Mouse (Mus musculus) frontal cortex, adult (tissue): ENCODE measurements at regions not wholly inside any gene's neighbourhood (a gene's known extent, or its start where the extent isn't known, plus 50 kb on each side); places are given as distances from the start of the nearest gene placed in this dataset.
A peak's percentile ranks its signal among the peaks of the same experiment; 100 is the strongest.

ENCODE experiments used
- ATAC-seq: cut with Nextera tagmentation; 2 replicates; pipeline ENCODE4 v1.9.2; 2017; ENCODE audit warnings: mild to moderate bottlenecking, moderate library complexity, mixed read lengths; ENCODE audit not compliant: low TSS enrichment

DNA sequence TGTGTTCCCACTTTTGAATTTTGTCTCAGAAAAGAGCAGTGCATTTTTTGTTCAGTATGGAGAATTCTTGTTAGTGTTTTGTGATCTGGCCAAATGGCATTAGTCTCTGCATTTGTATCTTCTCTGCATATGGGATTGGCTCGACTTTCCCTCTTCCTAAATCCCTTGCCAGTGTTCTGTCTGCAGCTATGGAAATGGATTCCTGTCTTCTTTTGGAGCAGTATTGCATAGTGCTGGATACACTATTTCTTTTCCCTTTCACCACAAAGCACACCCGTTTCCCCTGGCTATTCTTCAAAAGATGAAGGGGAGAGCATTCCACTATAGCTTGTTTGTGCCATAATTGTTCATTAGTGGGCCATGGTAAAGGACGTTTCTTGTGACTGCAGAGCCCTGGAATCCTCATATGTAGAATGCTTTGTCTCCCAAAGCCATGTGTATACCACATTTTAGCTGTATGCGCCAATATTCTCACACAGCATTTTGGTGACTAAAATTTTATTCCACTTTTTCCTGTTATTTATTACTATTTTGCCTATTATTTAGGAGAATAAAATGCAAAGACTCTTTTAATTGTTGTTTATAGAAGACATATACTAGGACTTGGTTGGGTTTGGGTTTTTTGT, 197.8 kb downstream of the Hs3st1 start:
- ATAC-seq, result no peak

DNA sequence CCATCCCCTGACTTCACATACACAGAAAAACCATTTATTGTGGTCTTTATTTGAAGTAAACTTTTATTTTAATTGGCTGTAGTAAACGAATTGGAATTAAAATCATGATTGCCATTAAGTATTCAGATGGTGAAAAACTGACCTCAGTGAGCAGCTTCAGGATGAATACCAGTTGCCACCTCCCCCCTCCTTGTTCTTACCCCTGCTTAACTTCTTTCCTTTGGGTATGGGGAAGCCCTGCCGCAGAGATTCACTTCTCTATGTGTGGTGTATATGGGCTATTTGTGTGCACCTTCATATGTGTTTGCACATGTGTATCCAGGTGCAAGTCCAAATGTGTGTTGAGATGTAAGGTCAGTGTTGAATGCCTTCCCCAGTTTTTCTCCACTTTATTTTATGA, 218.2 kb downstream of the Hs3st1 start:
- no peak for ATAC-seq

DNA sequence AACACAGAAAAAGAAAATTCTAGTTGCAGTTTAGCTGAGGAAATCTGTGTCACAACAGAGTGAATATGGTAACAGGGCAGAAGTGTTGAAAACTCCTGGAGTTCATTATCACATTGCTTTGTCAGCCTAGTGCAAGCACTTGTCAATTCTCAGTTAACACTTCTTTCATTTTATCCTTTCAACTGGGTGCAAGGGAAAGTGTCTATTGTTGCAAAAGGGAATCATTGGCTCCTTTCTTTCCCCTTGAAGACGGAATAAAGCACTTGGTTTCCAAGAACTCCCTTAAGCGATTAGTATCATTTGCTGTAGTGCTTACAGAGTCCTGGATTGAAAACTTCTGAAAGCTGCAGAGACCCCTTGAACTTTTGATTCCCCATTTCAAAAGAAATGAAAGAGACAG, 218.9 kb downstream of the Hs3st1 start:
- no peak for ATAC-seq

DNA sequence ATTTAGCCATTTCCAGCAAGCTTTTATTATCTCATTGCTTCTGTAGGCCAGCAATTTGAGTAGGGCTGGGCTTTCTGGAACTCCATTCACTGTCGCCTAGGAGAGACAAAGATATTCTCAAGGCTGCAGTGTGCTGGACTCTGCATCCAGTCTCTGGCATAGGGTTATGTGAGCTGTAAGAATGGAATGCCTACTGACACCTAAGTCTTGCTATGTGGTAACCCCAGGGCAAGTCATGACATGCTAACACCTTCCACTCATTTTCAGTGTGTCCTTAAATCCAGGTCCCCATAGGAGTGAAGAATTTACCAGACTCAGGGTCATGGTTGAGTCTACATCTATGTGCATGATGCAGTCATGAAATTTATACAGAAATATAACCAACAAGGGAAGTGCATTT, 245.0 kb downstream of the Hs3st1 start:
- no peak for ATAC-seq

DNA sequence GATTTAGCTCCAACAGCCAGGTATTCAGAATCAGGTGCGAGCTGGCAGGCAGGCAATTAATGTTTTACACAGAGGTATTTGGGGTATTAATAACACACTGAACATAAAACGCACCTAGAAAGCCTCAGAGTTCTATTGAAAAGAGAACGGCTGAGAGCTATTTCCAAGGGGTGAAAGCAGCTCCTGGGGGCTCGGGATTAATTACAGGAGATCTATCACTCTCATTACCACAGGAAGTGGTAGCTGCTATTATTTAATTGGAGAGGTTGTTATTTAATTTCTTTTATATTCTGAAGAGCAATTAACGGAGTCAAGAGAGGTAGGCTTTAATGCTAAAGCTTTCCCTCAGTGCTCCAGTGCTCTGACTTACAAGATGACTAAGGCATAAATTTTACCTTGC, 272.5 kb downstream of the Hs3st1 start:
- ATAC-seq, result no peak

DNA sequence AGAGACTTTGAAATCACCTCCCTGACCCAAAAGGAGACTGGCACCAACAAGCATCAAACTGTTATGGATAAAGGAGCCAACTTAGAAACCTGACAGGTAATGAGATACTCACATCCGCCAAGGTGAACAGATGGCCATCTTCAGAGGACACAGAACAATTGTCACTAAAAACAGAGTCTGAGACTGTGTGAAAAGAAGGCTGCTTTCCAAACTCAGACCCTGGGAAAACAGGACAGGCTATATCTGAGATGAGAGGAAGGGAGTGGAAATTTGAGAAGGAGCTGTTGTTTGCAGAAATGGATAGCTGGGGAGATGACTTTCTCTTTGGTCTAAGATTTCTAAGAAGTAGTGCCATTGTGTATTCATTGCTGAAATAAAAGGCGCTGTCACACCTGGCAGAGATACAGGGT, 297.2 kb downstream of the Hs3st1 start:
- ATAC-seq, result peak; percentile 62; the same call in 1 of the 2 replicates

DNA sequence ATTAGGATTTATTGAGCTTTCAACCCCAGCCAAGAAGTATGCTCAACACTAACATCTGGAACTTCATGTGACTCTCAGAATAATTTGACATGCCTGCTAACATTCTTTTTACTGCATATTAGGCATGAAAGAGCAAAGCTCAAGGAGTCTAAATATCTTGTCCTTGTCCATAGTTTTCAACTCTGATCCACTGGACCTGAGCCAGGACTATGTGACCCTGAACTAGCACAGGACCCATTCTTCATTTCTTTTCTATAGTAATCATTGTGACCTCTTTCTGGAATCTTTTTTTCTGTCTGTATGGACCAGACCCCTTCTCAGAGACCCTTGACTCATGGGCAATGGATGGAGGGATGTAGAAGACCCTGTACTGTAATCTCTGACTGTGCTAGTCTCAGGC, 301.6 kb downstream of the Hs3st1 start:
- no peak for ATAC-seq

DNA sequence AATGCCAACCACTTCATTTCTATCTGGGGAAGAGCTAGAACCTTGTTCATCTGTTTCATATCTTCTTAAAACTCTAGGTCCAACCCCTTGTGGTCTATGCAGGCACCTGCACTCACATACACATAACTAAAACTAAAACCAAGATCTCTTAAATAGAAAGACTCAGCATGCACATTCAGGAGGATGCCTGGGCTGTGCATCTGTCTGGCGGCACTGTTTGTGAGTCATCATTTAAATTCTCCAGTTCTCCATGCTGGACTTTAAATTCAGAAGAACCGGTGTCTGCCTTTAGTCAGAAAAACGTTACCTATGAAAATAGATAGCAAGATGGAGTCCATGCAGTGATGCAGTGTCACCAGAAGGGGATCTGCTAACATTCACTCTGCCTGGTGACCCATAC, 314.5 kb downstream of the Hs3st1 start:
- peak; percentile 92 for ATAC-seq

DNA sequence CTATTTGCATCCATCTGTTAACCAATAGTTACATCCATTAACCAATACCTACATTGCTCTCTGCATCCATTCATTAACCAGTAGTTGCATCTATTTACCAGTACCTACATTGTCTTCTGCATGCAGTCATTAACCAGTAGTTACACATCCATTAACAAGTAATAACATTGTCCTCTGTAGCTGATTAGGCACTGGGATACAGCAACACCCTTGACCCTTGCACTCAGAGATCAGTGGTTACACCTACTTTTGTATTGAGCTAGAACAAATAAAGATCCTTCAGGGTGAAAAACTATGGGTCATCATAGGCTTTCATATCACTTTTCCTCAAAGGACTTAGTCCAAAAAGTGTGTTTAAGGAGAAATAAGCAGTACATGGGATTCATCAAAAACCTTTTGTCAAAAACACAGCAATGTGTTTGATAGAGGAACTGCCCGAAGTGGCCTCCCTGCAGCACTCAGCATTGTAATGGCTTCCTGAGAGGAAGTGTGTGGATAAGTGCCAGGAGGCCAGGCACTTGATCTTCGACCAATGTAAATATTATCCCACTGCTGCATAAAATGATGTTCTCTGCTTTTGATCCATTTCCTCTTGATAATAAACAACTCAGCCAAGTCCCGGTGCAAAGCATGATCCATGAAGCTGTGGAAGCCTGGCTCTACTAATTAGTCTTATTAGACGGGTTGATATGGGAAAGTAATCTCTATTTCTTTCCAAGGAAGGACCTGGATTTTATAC, 317.6 kb downstream of the Hs3st1 start:
- no peak; the same call in 1 of the 2 replicates for ATAC-seq

DNA sequence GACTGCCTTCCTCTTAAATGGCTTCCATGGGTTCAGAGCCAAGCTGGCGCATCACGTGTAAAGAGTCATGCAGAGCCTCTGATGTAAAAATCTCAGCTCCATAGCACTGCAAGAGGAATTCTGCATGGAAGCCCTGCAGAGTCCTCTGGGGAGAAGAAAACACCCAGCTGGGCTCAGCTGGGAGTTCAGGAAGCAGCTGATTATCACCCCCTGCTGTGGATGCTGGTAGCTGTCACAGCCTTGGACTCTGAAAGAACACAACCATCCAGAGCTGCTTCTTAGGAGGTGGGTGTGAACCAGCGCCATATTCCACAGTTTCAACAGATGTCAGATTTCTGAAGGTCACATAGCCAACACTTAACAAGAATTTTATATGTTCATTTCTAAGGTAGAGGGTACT, 329.2 kb downstream of the Hs3st1 start:
- ATAC-seq, result peak; percentile 52

DNA sequence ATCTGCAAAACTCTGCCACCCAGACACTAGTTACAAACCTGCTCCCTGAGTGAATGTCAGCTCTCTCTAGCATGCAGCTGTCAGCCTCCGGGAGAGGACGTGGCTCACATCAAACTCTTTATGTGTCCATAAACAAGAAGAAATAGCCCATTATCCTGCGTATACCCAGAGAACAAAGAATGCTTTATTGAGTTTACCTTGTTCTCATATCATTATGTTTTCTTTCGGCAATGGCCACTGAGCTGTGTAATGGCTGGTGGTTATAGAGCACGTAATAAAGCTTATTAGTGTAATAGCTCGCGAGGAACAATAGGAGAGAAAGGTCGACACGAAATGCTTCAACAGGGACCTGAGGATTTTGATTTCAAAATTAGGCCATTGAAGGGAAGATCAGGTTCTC, 331.6 kb downstream of the Hs3st1 start:
- ATAC-seq, result no peak

DNA sequence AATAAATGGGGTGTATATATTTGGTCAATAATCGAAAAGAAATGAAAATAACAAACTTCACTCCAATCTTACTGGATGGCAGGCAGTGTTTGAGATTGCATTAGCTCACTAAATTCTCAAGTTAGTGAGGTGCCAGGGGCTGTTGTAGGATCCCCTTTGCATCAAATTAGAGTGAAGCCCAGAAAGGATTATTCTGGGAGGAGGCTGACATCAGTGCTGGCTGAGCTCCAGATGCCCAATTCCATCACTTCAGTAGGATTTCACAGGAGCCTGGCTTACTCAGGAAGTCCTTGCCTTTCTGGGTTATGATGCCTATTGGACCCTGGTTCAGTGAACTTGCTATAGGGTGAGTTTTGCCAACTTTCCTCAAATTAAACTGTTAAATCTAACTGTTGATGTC, 336.5 kb downstream of the Hs3st1 start:
- no peak for ATAC-seq

DNA sequence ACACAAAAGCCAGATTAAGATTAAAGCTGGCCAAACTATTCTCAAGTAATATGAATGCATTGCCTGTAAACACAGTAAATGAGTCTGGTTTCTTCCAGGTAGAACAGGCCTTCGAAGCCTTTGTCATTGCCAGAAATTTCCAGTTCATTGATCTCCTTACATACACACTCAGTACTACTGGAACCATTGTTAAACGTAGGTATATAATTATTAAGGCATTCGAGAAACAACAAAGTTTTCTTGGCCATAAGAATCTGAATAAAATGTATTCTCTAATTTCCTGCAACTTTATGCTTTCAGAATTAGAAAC, 337.5 kb downstream of the Hs3st1 start:
- no peak for ATAC-seq

DNA sequence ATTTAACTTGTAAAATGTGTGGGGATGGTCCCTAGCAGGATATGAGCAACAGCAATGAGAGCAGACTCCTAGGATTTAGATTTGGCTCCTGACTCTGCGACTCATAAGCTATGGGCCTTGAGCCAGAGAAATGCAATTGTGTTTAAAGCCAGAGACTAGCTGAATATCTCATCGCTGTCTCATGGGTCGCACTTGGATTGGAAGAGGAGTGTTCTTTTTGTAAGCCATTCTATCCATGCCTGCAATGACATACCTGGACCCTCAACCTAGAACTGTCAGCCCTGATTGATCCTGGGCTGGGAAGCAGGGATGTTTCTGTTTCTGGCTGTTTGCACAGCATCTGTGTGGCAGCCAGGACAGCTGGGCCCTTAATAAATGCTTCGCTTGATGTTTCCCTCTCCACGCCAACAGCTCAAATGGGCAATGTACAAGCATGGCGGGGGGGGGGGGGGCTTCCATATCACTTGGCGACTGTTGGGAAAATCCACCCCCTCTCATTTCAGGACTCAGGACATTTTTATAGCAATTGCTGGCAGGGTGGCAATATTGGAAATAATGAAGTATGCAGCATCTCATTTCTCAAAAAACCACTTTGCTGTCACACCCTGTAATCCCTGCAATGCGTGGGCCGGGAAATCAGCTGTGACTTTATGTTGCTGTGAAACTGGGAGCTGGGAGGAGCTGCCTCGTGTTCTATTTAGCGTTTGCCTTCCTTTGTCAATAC, 338.0 kb downstream of the Hs3st1 start:
- peak; percentile 75 for ATAC-seq

DNA sequence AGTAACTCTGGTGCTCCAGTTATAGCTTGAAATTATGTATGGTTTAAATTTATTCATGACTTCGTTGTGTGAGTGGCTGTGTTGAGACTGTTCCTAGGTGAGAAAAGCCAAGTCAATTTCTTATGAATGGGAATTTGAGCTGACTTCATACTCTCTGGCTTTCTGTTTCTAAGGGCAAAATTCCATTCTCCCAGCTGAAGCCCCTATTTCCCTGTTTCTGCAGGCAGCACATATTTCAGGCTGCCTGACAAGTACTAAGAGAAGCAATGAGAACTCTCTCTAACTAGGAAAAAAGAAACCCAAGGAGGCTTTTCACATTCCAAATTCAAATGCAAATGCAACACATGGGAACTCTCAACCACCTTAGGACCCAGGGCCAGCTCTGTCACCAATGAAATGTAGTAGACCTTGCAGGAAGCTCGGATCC, 338.7 kb downstream of the Hs3st1 start:
- peak; percentile 62 for ATAC-seq

DNA sequence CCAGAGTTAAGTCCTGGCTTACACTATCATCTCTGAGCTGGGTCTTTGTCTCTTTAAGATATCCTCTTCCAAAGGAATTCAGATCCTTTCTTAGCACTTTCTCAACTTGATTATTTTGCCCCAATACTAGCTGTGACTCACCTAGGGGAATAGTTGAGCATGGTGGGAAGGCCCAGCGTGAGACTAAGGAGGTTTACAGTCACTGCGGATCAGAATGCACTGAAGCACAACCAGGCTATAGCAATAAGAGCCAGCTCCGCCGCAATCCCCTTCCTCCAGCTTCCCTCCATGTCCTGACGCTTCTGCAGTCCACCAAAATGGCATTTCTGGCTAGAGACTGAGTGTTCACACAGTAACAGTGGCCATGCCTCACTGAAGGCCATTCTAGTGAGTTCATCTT, 342.5 kb downstream of the Hs3st1 start:
- ATAC-seq, result no peak

DNA sequence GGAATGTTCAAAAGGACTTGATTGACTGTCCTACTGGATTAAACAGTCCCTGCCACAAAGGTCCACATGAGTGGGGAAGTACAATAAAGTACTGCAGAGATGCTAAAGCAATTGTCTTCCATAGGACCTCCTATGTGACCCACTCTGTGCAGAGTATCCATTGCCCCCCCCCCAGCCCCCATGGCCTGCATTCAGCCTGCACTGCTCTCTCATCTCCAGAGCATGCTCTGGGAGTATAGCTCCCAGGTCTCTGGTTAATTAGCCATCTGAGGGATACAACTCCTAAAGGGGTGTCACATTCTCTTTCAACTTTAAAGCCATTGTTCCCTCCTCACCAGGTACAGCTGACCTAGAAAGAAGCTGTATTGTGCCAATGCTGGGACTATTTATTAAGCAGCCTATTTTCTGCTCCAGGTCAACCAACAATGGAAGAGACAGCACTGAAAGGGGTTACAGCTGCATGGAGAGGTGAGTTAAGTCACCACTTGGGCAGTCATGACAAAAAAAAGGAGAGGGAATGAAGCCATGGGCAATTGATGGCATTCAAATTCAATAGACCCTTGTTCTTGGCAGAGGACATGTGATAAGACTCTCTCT, 364.8 kb downstream of the Hs3st1 start:
- no peak for ATAC-seq

DNA sequence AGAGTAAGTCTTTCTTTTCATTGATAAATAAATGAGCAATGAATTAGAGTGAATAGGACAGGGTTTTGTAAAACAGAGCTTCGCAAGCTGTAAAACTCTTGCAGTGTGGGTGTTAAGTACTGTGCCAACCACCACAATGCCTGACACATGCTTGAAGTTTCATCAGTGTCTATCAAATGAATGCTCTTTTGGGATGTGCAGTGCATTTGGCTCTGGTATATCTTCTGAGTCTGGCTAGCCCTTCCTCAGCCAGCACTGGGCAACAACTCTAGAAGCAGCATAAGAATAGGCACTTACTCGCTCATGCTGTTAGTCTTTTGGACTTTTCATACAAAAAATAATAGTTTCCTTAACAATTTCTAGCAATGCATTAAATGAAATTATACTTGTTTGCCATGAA, 370.9 kb downstream of the Hs3st1 start:
- no peak for ATAC-seq

DNA sequence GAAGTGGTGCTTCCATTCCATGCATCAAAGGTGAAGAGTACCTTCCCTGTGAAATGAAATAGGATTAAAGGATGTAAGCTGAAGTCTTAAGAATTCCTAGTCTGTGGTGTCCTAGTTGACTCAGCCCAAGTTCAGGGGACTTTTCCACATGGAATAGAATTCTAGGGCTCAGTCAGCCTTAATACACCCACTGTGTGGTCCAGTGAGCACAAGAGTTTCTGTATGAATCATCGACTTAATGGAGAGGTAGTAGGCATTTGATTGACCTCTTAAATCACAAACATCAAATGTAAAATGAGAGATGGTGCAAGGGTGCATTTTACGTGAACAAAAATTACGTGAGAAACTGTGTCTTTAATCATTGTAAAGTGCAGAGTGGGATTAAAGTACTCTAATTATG, 381.1 kb downstream of the Hs3st1 start:
- no peak for ATAC-seq

DNA sequence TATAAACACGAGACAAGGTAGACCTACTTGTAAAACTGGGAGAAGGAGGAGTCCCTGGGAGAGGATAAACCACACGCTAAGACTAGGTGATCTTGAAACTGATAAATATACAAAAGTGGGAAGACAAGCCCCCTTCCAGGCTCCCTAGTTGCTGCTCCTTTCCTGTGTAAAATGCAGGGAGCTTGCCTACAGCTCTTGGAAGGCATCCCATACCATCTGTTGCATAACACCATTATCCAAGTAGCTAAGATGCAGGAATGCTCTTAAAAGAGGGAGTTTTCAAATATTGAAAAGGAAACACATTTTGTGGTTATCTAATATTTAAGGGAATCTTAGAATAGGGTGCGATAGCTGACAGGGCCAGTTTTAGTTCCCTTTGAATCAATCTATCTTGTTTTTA, 406.6 kb downstream of the Hs3st1 start:
- peak; percentile 79 for ATAC-seq

DNA sequence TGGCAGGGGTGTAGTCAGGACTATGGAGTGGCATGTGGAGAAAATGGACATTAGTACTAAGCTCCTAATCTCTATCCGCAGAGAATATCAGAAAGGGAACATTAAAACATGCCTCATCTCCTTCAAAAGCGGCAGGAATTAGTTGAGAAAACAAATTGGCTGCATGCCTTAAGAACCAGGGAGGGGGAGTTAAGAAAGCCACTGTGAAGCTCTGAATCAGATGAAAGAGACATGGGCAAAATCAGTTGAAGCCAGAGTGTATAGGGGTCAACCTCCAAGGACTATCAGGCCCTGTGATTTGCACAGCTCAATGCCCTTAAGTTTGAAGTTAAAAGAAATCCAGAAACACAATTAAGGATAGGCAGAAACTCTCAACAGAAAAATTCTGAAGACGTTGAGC, 408.3 kb downstream of the Hs3st1 start:
- ATAC-seq, result no peak

DNA sequence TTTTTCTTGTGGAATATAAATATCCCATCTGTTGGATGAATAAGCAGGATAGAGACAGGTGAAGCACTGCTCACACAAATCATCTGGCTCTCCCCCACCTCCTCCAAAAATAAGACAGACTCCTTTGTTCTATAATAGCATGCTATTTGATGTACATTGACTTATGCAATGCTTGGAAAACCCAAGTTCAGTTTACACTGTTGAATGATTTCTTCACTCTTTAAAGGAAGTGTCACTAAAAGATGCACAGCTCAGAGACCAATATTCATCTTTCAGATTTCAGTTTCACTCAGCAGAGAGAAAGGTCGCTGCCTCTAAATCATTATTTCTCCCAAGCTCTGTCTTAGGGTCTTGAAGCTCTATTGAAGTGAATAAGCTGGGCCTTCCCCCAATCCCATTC, 417.4 kb downstream of the Hs3st1 start:
- ATAC-seq, result no peak

DNA sequence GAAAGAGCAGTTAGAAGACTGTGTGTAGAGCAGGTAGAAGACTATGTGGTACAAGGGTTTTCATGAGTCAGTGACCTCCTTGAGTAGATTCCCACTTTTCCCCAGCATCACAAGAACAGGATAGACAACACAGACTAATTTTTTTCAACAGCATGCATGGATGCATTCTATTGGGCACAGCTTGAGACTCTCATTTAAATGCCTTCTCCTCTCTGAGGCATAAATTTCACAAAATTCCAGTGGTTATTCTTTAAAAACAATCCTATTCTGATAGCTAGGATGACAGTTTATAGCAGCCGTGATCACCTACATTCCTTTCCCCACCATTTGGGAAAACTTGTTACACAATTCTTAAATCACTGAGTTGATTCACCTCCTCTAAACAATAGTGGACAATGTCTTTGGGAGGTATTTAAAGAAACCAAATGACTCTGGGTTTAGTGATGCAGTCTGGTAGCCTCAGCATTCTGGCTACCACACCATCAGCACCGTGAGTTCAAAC, 418.7 kb downstream of the Hs3st1 start:
- ATAC-seq, result no peak
